Mouse (Mus musculus) ovary, adult 18-20 months (tissue): ENCODE data around the gene Timeless.
"Not testable (repeated sequence)": the region's sequence is repeated elsewhere in the genome, so short reads cannot be mapped to it uniquely, and the experiment has no call there.

Experiments used
- DNase-seq: peaks from one replicate; pipeline ENCODE4 v3.0.0; 2022; ENCODE audit warnings: low spot score, mixed read lengths

Gene Timeless

DNA sequence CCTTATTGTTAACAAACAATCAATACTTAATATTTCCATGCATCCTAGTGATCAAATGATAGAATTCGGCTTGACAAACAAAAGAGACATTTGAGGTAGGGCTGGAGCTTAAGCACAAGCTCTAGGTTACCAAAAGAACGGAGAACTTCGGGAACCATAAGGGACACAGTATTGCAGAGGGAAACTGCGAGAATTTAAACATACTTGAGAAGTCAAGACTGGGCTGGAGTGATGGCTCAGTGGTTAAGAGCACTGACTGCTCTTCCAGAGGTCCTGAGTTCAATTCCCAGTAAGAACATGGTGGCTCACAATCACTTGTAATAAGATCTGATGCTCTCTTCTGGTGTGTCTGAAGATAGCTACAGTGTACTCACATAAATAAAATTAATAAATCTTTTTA is 17.8 kb upstream of the Timeless start:
- DNase-seq = not testable (repeated sequence)

GRCm38 (mm10) chr10:128214981-128215380 is 16.9 kb upstream of the Timeless start:
- DNase-seq = no peak

DNA sequence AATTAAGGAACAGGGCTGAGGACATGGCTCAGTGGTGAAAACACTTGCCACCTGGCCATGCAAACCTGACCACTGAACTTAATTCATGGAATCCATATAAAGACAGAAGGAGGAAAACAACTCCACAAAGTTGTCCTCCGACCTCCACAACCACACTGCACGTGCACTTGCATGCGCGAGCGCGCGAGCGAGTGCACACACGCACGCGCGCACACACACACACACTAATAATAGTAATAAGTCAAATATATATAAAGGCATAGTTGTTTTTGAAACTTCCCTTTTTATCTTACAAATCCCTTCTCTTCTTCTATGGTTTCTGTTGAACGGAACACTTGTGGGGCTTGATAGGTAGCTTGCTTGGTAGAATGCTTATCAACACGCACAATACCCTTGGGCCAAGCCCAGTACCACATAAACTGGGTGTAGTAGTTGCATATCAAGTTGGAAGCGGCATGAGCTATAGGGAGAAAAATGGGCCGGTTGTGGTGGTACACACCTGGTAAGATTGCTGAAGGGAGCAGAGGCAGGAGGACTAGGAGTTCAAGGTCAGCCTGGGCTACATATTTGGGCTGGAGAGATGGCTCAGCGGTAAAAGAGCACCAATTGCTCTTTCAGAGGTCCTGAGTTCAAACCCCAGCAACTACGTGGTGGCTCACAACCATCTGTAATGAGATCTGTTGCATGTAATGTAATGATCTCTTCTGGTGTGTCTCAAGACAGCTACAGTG is 13.3 kb upstream of the Timeless start:
- DNase-seq = no peak

DNA sequence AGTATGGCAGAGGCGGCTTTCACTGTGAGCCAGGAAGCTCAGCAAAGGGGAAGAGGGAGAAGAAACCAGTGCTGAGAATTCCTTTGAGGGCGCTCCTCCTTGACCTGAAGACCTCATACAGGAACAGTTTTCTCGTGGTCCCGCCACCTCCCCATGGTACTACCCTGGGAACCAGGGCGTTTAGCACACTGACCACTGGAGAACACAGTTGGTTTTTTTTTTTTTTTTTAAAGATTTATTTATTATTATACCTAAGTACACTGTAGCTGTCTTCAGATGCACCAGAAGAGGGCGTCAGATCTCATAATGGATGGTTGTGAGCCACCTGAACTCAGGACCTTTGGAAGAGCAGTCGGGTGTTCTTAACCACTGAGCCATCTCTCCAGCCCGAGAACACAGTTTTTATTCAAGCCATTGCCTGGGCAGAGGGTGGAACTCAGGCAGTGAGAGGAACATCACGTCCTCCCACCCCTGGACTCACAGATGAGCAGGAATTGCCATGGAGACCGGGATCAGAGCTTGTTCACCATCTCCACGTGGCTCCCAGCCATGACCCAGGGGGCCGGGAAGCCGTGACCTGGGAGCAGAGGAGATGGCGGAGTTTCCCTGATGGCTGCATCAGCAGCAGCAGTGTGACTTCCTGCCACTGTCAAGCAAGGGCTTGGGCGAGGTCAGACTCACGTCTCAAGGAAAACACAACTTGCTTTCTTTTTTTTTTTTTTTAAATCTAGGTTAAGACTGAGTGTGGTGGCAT is 10.2 kb upstream of the Timeless start:
- no peak for DNase-seq

GRCm38 (mm10) chr10:128225064-128225463 is 6.8 kb upstream of the Timeless start:
- no peak for DNase-seq

DNA sequence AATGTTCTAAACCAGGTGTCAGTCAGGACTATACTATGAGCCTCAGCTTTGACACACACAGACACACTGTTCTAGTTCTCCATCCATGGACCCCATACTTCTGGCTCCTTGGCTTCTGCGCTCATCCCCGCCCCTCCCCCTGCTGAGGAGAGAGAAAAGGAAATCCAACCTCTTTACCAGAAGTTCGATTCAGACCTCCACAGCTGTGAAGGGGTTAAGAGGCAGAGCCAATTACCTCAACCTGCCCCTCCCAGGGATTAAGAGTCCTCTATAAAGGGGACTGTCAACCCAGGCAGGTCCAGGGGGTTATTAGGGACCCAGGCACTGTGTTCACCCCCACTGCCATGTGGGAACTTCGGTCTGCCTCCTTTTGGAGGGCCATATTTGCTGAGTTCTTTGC is 6.3 kb upstream of the Timeless start, which contains the start of gene Mip:
Mip (plus strand) TSS at position 301 of the 400 bp plus-strand sequence.
- no peak for DNase-seq

DNA sequence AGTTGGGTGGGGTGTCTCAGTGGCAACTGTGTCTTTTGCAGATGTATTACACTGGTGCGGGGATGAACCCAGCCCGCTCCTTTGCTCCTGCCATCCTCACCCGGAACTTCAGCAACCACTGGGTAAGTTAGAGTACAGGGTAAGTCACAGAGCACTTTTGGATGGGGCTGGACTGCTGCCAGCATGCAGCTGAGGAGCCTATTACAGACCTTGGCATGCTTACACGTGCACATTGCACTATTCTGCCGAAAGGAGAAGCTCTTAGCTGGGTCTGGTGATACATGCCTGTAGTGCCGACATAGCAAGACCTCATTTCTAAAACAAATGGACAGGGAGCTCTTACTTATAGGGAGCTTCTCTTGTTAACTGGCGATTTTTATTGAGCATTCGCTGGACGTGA is 4.3 kb upstream of the Timeless start:
- DNase-seq = no peak

DNA sequence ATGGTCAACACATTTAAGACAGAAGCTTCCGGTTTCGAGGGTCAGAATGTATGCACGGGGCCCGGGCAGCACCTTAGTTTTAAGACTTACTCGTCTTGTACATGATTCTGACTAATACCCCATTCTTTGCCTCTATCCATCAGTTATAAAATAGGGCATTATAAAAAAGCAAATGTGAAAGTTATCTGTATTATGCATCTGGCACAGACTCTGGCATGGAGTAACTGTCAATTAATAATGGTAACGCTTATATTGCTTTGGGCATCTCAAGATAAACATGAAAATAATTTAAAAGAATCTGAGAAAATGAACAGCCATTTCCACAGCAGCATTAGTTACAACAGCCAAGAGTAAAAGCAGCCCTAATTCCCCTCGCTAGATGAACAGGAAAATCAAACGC is 3.9 kb upstream of the Timeless start:
- DNase-seq = no peak

DNA sequence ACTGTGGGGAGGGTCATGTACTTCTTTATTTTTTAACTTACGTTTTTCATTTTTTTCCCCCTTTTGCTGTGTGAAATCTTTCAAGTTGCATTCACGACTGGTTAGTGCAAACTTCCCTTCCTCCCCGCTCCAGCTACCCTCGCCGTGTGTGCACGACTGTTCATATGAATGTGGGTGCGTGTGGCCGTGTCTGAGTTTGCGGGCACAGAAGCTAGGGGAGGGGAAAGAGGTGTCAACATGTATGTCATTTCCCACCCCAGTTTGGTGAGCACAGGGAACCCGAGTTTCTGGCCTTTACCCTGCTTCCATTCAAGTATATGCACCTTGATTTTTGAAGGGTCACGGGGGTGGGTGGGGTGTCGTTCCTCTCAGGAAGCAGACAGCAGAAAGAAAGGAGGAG is 1.3 kb upstream of the Timeless start:
- DNase-seq = no peak

DNA sequence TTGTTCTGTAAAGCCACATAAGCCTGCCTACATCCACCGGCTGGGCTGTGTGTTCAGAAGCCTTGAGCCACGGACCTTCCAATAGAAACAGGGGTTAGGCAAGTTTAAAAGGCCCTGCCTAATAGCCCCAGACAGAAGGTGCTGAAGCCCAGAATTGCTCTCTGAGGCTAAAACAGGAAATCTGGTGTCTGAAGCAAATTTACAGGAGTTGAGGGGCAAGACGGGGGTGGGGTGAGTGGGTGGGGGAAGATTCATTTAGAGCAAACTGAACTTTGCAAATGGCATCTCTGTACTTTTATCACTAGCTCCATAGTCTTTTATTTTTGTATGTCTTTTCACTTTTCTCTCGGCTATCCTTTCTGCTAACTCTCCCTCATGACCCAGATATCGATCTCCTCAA is 719 bp upstream of the Timeless start:
- DNase-seq = no peak

- no peak for DNase-seq
Measured at GRCm38 (mm10) chr10:128232420-128232985, 638 bp downstream of the Timeless start.

DNA sequence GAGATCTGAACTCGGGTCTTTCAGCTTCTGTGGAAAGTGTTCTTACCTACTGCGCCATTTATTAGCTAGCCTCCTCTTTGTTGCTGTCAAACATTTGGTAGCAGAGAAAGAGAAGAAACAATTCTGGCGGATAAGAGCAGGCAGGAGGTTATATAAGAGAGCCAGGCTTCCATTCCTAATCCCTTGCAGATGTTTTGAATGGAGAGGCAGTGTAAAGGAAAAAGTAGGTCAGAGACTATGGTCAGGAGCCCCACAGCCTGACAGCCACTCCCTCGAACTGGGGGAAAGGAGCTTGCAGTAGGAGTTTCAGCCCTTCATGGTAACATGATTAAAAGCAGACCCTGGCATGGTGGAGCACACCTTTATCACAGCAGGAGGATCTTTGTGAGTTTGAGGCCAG is 4.5 kb downstream of the Timeless start:
- no peak for DNase-seq

DNA sequence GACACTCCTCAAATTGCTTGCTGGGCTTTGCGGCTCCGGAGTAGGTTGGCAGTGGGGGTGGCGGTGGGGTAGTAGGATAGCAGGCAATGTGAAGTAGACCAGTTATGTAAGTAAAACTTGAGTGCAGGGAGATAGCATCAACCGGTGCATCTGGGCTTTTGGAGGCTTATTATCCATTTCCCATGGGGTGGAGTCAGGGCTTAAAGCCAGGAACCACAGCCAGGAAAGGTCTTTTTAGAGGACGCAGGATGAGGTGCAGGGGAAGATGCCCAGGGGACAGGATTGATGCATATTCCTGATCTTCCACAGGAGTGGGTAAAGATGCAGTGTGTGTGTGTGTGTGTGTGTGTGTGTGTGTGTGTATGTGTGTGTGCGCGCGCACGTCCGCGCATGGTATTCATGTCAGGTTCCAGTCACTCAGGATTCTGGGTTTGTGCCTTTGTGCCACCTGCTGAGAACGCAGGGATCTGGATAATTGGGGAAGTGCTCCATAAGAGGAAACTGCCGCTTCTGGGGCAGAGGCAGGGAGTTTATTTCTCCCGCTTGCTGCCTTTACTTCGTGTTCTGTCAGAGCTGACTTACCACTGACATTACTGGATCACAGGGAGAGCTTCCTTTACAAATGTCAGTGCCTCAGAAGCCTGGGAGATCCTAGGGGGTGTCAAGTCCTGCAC is 6.1 kb downstream of the Timeless start:
- no peak for DNase-seq

GRCm38 (mm10) chr10:128239140-128239539 is 7.3 kb downstream of the Timeless start:
- DNase-seq = no peak

DNA sequence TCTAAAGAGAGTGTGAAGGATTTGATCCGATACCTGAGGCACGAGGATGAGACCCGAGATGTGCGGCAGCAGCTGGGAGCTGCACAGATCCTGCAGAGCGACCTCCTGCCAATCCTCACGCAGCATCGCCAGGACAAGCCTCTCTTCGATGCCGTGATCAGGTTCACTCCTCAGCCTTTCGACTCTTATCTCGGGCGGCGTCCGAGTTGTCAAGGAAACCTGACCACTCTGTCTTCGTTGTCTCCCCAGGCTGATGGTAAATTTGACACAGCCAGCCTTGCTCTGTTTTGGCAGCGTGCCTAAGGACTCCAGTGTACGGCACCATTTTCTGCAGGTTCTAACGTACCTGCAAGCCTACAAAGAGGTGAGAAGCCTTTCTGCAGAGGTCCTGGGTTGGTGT is 8.3 kb downstream of the Timeless start:
- DNase-seq = no peak

DNA sequence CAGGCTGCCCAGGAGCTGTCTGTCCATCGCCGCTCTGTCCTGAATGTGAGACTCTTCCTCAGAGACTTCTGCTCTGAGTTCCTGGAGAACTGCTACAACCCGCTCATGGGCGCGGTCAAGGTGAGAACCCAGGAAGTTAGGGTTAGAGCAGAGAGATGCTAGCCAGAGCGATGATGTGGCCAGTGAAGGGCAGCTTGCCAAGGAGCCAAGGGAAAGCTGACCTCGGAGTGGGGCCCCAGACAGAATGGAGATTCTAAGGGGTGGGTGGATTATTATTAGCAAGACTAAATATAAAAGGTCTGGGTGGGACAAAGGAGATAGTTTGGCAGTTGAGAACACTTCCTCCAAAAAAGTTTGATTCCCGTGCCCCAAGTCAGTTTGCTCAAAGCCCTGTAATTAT is 11.4 kb downstream of the Timeless start:
- DNase-seq = no peak

GRCm38 (mm10) chr10:128244121-128244520 is 12.3 kb downstream of the Timeless start:
- DNase-seq = no peak

DNA sequence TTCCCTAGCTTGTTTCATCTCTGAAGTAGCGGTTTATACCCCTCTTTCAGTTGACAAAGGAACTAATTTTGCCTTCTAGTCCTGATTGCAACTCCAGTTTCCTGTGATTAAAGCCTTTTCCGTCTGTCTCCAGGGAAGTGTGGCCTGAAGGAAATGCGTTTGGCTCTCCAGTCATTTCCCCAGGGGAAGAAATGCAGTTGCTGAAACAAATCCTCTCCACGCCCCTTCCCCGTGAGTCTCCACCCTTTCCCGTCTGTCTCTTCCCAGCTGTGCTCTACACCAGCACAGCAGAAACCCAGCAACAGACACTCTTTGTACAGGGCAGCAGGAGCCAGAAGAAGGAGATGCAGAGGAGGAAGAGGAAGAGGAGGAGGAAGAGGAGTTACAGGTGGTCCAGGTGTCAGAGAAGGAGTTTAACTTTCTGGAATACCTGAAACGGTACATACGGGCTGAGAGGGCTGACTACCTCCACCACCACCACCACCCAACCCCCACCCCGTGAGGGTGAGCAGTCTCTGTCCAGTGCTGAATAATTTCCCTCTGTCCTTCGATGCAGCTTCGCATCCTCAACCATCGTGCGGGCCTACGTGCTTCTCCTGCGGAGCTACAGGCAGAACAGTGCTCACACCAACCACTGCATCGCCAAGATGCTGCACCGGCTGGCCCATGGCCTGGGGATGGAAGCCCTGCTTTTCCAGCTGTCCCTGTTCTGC is 15.3 kb downstream of the Timeless start:
- no peak for DNase-seq

DNA sequence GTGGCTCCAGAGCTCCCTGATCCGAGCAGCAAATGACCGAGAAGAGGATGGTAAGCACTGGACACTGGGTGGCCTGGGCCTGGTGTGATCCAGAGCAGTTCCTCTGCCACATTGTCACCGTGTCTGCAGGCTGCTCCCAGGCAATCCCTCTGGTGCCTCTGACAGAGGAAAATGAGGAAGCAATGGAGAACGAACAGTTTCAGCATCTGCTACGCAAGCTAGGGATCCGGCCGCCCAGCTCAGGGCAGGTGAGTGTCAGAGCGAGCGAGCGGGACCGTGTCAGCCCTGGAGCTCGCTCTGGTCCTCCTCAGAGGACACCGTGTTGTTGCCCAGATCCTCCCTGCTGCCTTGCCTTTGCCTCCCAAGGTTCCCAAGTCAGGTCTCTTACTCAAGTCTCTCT is 18.7 kb downstream of the Timeless start:
- DNase-seq = no peak

- no peak for DNase-seq
Measured at GRCm38 (mm10) chr10:128253677-128254255, 21.9 kb downstream of the Timeless start, which contains the start of gene Apon. Gene Apon, plus strand, starts transcription at chr10:128254096.

GRCm38 (mm10) chr10:128255925-128256324 is 24.1 kb downstream of the Timeless start:
- DNase-seq = no peak

- DNase-seq = no peak
Measured at GRCm38 (mm10) chr10:128256328-128256727, 24.5 kb downstream of the Timeless start.
